Mouse (Mus musculus): ENCODE data around the gene Flvcr2. TPM values are rescaled to one million over a fixed set of nuclear protein-coding genes. Genes with fewer than 3 reads are reported as not detected.

Gene Flvcr2
- total and polyA plus RNA-seq, 3 experiments: 0.04 to 0.17 TPM; not detected in 1

GRCm38 (mm10) chr12:85839371-85840000 lies 93.1 kb downstream of the Flvcr2 start:
- H3K27ac ChIP-seq (ENCODE audit: insufficient read depth, low read depth): no peak overlapping the region
- H3K9ac ChIP-seq (ENCODE audit: insufficient read depth, low read depth): no peak overlapping the region
- TF ChIP-seq ZMIZ1 (IDR thresholded peaks at IDR 0.05; ENCODE audit: low read depth, low read length) (no peak), JUND (conservative IDR thresholded peaks at IDR 0.05; ENCODE audit: low read depth, low read length) (no peak), POLR2AphosphoS2 (IDR thresholded peaks at IDR 0.05; ENCODE audit: low read depth, low read length) (no peak), UBTF (IDR thresholded peaks at IDR 0.05; ENCODE audit: low read depth, low read length) (no peak), HCFC1 (IDR thresholded peaks at IDR 0.05; ENCODE audit: low read depth, low read length) (no peak), NELFE (IDR thresholded peaks at IDR 0.05; ENCODE audit: low read depth, low read length) (no peak)
- no peaks in the 10 kb centered on the region for H3K79me2 ChIP-seq (replicated peaks; ENCODE audit: control insufficient read depth, extremely low read depth, insufficient read depth, poor library complexity, severe bottlenecking)
- H3K9me3 ChIP-seq (replicated peaks; ENCODE audit: low read length): no peaks in the 10 kb centered on the region
- dilution Hi-C loops (cut with MboI; ENCODE audit: extremely low pct_ligation_motif_present, extremely low pct_unique_long_range_greater_than_20kb, low sequenced_read_pairs) (no loop called here), in situ Hi-C loops (cut with MboI; ENCODE audit: low pct_ligation_motif_present, low pct_unique_long_range_greater_than_20kb, low sequenced_read_pairs) (no loop called here)
- H3K4me1 ChIP-seq (ENCODE audit: control insufficient read depth in 1 of 2, insufficient read depth in 2 of 2): no peaks in the 10 kb centered on the region
- no peak overlapping the region for H3K4me2 ChIP-seq (ENCODE audit: insufficient read depth, low read depth, poor library complexity, severe bottlenecking)
- peaks cover 3 to 55% of the 10 kb centered on the region in 2 experiments for H3K36me3 ChIP-seq (replicated peaks in 1 of 2; ENCODE audit: control insufficient read depth in 1 of 2, insufficient read depth in 1 of 2, low read length in 1 of 2)
- no peaks in the 10 kb centered on the region for H3K27me3 ChIP-seq (replicated peaks)
- no peak overlapping the region for H3K4me3 ChIP-seq (replicated peaks in 1 of 3; ENCODE audit: low read depth in 2 of 3, low read length in 2 of 3, poor library complexity in 1 of 3)
- no peak for DNase-seq (ENCODE audit: extremely low read depth)

- no peak for DNase-seq (ENCODE audit: extremely low read depth)
- Histone ChIP-seq H3K36me3 (replicated peaks in 1 of 2; ENCODE audit: control insufficient read depth in 1 of 2, insufficient read depth in 1 of 2, low read length in 1 of 2) (peaks cover 18 to 69% of the 10 kb centered on the region in 2 experiments), H3K27me3 (replicated peaks) (no peaks in the 10 kb centered on the region), H3K4me2 (ENCODE audit: insufficient read depth, low read depth, poor library complexity, severe bottlenecking) (no peak overlapping the region), H3K4me3 (replicated peaks in 1 of 3; ENCODE audit: low read depth in 2 of 3, low read length in 2 of 3, poor library complexity in 1 of 3) (no peak overlapping the region), H3K79me2 (replicated peaks; ENCODE audit: control insufficient read depth, extremely low read depth, insufficient read depth, poor library complexity, severe bottlenecking) (no peaks in the 10 kb centered on the region), H3K9ac (ENCODE audit: insufficient read depth, low read depth) (no peak overlapping the region), H3K9me3 (replicated peaks; ENCODE audit: low read length) (no peaks in the 10 kb centered on the region), H3K4me1 (ENCODE audit: control insufficient read depth in 1 of 2, insufficient read depth in 2 of 2) (no peaks in the 10 kb centered on the region), H3K27ac (ENCODE audit: insufficient read depth, low read depth) (no peak overlapping the region)
- in situ Hi-C loops (cut with MboI; ENCODE audit: low pct_ligation_motif_present, low pct_unique_long_range_greater_than_20kb, low sequenced_read_pairs): no loop called here
- dilution Hi-C loops (cut with MboI; ENCODE audit: extremely low pct_ligation_motif_present, extremely low pct_unique_long_range_greater_than_20kb, low sequenced_read_pairs): no loop called here
- TF ChIP-seq ZNF384 (IDR thresholded peaks at IDR 0.05; ENCODE audit: low read depth, low read length) (no peak), MAZ (IDR thresholded peaks at IDR 0.05; ENCODE audit: low read depth, low read length) (no peak), TBP (conservative IDR thresholded peaks at IDR 0.05; ENCODE audit: low read depth, low read length) (no peak), UBTF (IDR thresholded peaks at IDR 0.05; ENCODE audit: low read depth, low read length) (no peak), USF2 (conservative IDR thresholded peaks at IDR 0.05; ENCODE audit: low read depth, low read length) (no peak), CTCF (conservative IDR thresholded peaks at IDR 0.05 in 1 of 2, IDR thresholded peaks at IDR 0.05 in 1 of 2; ENCODE audit: low read depth in 2 of 2, low read length in 2 of 2) (peak in 1 of 2 experiments; percentile 60; a peak in 2 of 4 replicates), TCF12 (IDR thresholded peaks at IDR 0.05; ENCODE audit: low read depth, low read length) (no peak), JUN (IDR thresholded peaks at IDR 0.05; ENCODE audit: insufficient read depth, low read depth, low read length) (no peak), CHD2 (IDR thresholded peaks at IDR 0.05; ENCODE audit: low read length) (no peak), E2F4 (IDR thresholded peaks at IDR 0.05; ENCODE audit: insufficient replicate concordance, low read depth, low read length) (no peak), MAFK (IDR thresholded peaks at IDR 0.05; ENCODE audit: insufficient replicate concordance, low read length) (no peak), ZMIZ1 (IDR thresholded peaks at IDR 0.05; ENCODE audit: low read depth, low read length) (no peak), CHD1 (IDR thresholded peaks at IDR 0.05; ENCODE audit: low read depth, low read length) (no peak), MEF2A (IDR thresholded peaks at IDR 0.05; ENCODE audit: borderline replicate concordance, low read depth, low read length) (no peak), RAD21 (IDR thresholded peaks at IDR 0.05; ENCODE audit: low read depth, low read length) (peak; percentile 62), MYC (IDR thresholded peaks at IDR 0.05; ENCODE audit: low read depth, low read length) (no peak), JUND (conservative IDR thresholded peaks at IDR 0.05; ENCODE audit: low read depth, low read length) (no peak), MXI1 (IDR thresholded peaks at IDR 0.05; ENCODE audit: low read depth, low read length) (no peak), ETS1 (conservative IDR thresholded peaks at IDR 0.05; ENCODE audit: low read depth, low read length) (no peak), ELF1 (IDR thresholded peaks at IDR 0.05; ENCODE audit: low read depth, low read length) (no peak), SMC3 (IDR thresholded peaks at IDR 0.05; ENCODE audit: low read depth, low read length) (peak; percentile 27), BHLHE40 (IDR thresholded peaks at IDR 0.05; ENCODE audit: low read depth, low read length) (no peak), ZKSCAN1 (IDR thresholded peaks at IDR 0.05; ENCODE audit: borderline replicate concordance, low read depth, low read length) (no peak)
Observed at GRCm38 (mm10) chr12:85848164-85848958, 102.0 kb downstream of the Flvcr2 start.
